Mouse (Mus musculus): ENCODE measurements around the gene Gm9945.

DNA sequence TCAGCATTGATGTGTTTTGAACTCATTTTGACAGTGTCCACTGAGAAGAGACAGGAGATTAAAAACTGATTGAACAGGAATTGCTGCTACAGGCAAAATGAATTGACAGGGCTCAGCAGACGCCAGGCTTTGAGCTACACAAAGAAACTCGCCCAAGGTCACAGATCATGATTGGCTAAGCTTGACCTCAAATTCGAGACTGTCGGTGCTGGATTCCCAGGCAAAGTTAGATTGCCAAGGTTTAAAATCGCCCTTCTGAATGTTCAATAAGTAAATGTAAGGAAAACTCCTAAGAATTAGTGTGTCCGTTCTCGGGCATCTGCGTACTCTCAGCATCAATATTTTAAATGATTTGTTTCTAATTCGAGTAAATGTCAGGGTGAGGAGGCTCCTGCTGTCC lies 9.5 kb downstream of the Gm9945 start:
- TF ChIP-seq CTCF (IDR thresholded peaks at IDR 0.05; ENCODE audit: borderline replicate concordance, control insufficient read depth, extremely low read depth, insufficient read depth, low read length, poor library complexity), result no peak
- TF ChIP-seq POLR2A (IDR thresholded peaks at IDR 0.05; ENCODE audit: control insufficient read depth, extremely low read depth, insufficient read depth, low read length, poor library complexity), result no peak

All from thymus, adult 2 months (tissue).